Mouse (Mus musculus): Measurements from ENCODE around the gene Oxgr1. TPM values are rescaled to one million over a fixed set of nuclear protein-coding genes. Genes with fewer than 3 reads are reported as not detected.
A peak's percentile ranks its signal among the peaks of the same experiment; 100 is the strongest.
"Not testable (repeated sequence)": the region's sequence is repeated elsewhere in the genome, so short reads cannot be mapped to it uniquely, and the experiment has no call there.

The Oxgr1 gene
- polyA plus RNA-seq, 1 experiment from 2014 or later, result not detected

- H3K36me3 ChIP-seq, result no peaks in the 10 kb centered on the region
- no peak overlapping the region for H3K4me3 ChIP-seq (replicated peaks)
- WGBS, result 63% methylated on average over 11 of the region's 11 CpGs
- H3K9me3 ChIP-seq, result no peaks in the 10 kb centered on the region
- ATAC-seq (ENCODE audit: insufficient read depth, low FRiP score, low read depth), result no peak
- H3K9ac ChIP-seq, result no peak overlapping the region
- no peaks in the 10 kb centered on the region for H3K27me3 ChIP-seq (replicated peaks)
- H3K4me1 ChIP-seq, result no peaks in the 10 kb centered on the region
- H3K4me2 ChIP-seq, result no peak overlapping the region
- no peak overlapping the region for H3K27ac ChIP-seq
Measured at GRCm38 (mm10) chr14:120009969-120010872, 32.0 kb downstream of the Oxgr1 start.

GRCm38 (mm10) chr14:120005153-120005552, 37.1 kb downstream of the Oxgr1 start:
- no peaks in the 10 kb centered on the region for H3K36me3 ChIP-seq
- no peak overlapping the region for H3K27ac ChIP-seq
- no peaks in the 10 kb centered on the region for H3K27me3 ChIP-seq (replicated peaks)
- no peaks in the 10 kb centered on the region for H3K4me1 ChIP-seq
- ATAC-seq (ENCODE audit: insufficient read depth, low FRiP score, low read depth), result no peak
- WGBS, result 16% methylated on average over 1 of the region's 1 CpGs
- H3K4me2 ChIP-seq, result no peak overlapping the region
- H3K9me3 ChIP-seq, result no peaks in the 10 kb centered on the region
- H3K4me3 ChIP-seq (replicated peaks), result no peak overlapping the region
- no peak overlapping the region for H3K9ac ChIP-seq

- Histone ChIP-seq H3K4me2 (no peak overlapping the region), H3K9me3 (no peaks in the 10 kb centered on the region), H3K9ac (no peak overlapping the region), H3K27me3 (replicated peaks) (no peaks in the 10 kb centered on the region), H3K36me3 (no peaks in the 10 kb centered on the region), H3K27ac (no peak overlapping the region), H3K4me3 (replicated peaks) (no peak overlapping the region), H3K4me1 (no peaks in the 10 kb centered on the region)
- no peak for ATAC-seq (ENCODE audit: insufficient read depth, low FRiP score, low read depth)
- WGBS, result 88% methylated on average over 7 of the region's 7 CpGs
Measured at GRCm38 (mm10) chr14:120003661-120004060, 38.6 kb downstream of the Oxgr1 start.

- H3K27me3 ChIP-seq (replicated peaks), result no peaks in the 10 kb centered on the region
- H3K27ac ChIP-seq, result no peak overlapping the region
- WGBS, result 72% methylated on average over 4 of the region's 4 CpGs
- no peak overlapping the region for H3K4me3 ChIP-seq (replicated peaks)
- no peaks in the 10 kb centered on the region for H3K4me1 ChIP-seq
- H3K9ac ChIP-seq, result no peak overlapping the region
- H3K4me2 ChIP-seq, result no peak overlapping the region
- no peaks in the 10 kb centered on the region for H3K9me3 ChIP-seq
- H3K36me3 ChIP-seq, result no peaks in the 10 kb centered on the region
- ATAC-seq (ENCODE audit: insufficient read depth, low FRiP score, low read depth), result no peak
Measured at GRCm38 (mm10) chr14:120002673-120003072, 39.6 kb downstream of the Oxgr1 start.

DNA sequence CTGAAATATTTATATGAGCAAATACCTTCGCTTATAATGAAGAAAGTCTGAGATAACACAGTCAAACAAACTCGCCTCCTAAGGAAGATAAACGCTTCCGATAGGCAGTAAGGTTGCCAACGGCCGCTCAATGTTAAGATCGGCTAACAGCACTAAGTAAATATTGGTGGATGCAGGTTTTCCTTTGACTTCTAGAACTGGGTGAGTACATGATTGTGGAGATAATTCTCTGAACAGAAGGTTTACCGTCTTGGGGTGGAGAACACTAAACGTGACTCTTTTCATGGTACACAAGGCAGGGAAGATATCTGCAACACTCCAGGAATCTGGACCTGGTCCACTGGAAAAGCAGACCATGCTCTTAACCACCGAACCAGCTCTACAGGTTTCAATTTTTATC, 52.6 kb downstream of the Oxgr1 start:
- Histone ChIP-seq H3K27me3 (replicated peaks) (no peaks in the 10 kb centered on the region), H3K4me2 (0 out of 2 replicates have a peak overlapping the region, but pooled peaks have one; percentile 9), H3K4me3 (replicated peaks) (no peak overlapping the region), H3K9ac (no peak overlapping the region), H3K27ac (peak overlapping the region; percentile 44; the same call in 1 of the 2 replicates), H3K9me3 (no peaks in the 10 kb centered on the region), H3K4me1 (no peaks in the 10 kb centered on the region), H3K36me3 (no peaks in the 10 kb centered on the region)
- peak; percentile 58 for ATAC-seq (ENCODE audit: insufficient read depth, low FRiP score, low read depth)
- WGBS, result 29% methylated on average over 10 of the region's 10 CpGs

GRCm38 (mm10) chr14:119988937-119989645, 53.1 kb downstream of the Oxgr1 start:
- H3K9ac ChIP-seq, result no peak overlapping the region
- H3K4me3 ChIP-seq (replicated peaks), result no peak overlapping the region
- no peaks in the 10 kb centered on the region for H3K27me3 ChIP-seq (replicated peaks)
- no peaks in the 10 kb centered on the region for H3K36me3 ChIP-seq
- peak overlapping the region; percentile 44; the same call in 1 of the 2 replicates for H3K27ac ChIP-seq
- peak; percentile 63 for ATAC-seq (ENCODE audit: insufficient read depth, low FRiP score, low read depth)
- H3K4me2 ChIP-seq, result 0 out of 2 replicates have a peak overlapping the region, but pooled peaks have one; percentile 9
- no peaks in the 10 kb centered on the region for H3K4me1 ChIP-seq
- 33% methylated on average over 7 of the region's 7 CpGs for WGBS
- no peaks in the 10 kb centered on the region for H3K9me3 ChIP-seq

DNA sequence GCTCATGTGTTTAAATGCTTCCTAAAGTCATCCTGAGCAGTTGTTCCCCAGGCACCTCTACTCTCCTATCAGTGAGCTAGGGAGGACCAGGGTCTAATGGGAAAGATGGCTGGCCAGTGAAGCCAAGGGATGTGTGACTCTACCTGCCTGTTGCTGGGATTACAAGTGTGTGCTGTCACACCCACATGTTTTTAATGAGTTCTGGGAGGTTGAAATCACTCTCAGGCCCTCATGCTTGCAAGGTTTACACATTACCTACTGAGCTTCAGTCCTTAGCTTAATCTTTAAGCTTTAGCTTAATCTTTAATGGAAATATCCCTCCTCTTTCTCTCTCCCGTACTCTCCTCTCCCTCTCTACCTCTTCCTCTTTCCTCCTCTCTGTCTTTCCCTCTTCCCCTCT, 55.0 kb downstream of the Oxgr1 start:
- Histone ChIP-seq H3K4me1 (no peaks in the 10 kb centered on the region), H3K4me2 (no peak overlapping the region), H3K4me3 (replicated peaks) (no peak overlapping the region), H3K27me3 (replicated peaks) (no peaks in the 10 kb centered on the region), H3K27ac (no peak overlapping the region), H3K36me3 (no peaks in the 10 kb centered on the region), H3K9ac (no peak overlapping the region), H3K9me3 (no peaks in the 10 kb centered on the region)
- 64% methylated on average over 1 of the region's 1 CpGs for WGBS
- no peak for ATAC-seq (ENCODE audit: insufficient read depth, low FRiP score, low read depth)

- Histone ChIP-seq H3K4me1 (no peaks in the 10 kb centered on the region), H3K4me3 (replicated peaks) (no peak overlapping the region), H3K36me3 (no peaks in the 10 kb centered on the region), H3K4me2 (no peak overlapping the region), H3K9me3 (no peaks in the 10 kb centered on the region), H3K9ac (no peak overlapping the region), H3K27ac (no peak overlapping the region), H3K27me3 (replicated peaks) (no peaks in the 10 kb centered on the region)
- 72% methylated on average over 6 of the region's 6 CpGs for WGBS
- no peak for ATAC-seq (ENCODE audit: insufficient read depth, low FRiP score, low read depth)
Measured at GRCm38 (mm10) chr14:119986778-119987177, 55.5 kb downstream of the Oxgr1 start.

DNA sequence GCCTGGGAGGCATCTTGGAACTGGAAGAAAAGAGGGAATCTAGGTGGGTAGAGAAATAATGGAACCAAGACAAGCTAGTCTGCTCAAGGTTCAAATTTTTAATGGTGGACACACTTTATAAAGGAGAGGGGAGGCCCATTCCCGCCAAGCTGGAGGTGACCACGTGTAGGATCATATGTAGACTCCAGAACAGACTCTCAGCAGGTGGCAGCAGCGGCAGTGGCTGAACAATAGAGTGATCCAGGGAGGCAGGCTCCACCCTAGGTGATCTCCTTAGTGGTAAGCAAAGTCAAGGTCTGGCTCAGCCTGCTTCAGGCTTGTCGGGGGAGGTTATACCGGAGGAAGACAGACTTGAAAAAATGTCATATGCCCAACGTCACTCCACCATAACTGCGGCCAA, 55.9 kb downstream of the Oxgr1 start:
- not testable (repeated sequence) for H3K4me1 ChIP-seq; H3K4me2 ChIP-seq; H3K4me3 ChIP-seq (replicated peaks); H3K36me3 ChIP-seq; H3K27me3 ChIP-seq (replicated peaks); H3K27ac ChIP-seq; H3K9ac ChIP-seq; H3K9me3 ChIP-seq; ATAC-seq (ENCODE audit: insufficient read depth, low FRiP score, low read depth)
- WGBS, result 83% methylated on average over 7 of the region's 7 CpGs

DNA sequence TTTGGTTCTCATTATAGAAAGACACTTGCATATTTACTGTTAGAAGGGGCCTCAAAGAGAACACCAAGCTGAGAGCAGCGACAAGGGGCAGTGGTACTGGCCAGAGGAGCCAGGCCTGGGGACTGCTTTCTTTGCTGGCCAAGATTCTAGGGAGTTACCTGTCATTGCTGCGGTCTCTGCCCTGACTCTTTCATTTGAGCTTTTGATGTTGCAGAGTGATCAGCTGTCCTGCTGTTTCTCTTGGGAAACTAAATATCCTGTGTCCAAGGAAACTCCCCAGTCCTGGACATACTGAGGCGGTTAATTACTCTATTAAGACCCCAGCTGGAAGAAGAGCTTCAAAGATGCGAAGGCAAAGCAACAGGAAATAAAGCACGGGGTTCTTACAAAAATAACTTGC, 60.9 kb downstream of the Oxgr1 start:
- no peak for ATAC-seq (ENCODE audit: insufficient read depth, low FRiP score, low read depth)
- H3K4me1 ChIP-seq, result no peaks in the 10 kb centered on the region
- H3K36me3 ChIP-seq, result no peaks in the 10 kb centered on the region
- 72% methylated on average over 5 of the region's 5 CpGs for WGBS
- no peak overlapping the region for H3K9ac ChIP-seq
- no peak overlapping the region for H3K4me2 ChIP-seq
- no peak overlapping the region for H3K4me3 ChIP-seq (replicated peaks)
- H3K27ac ChIP-seq, result no peak overlapping the region
- H3K9me3 ChIP-seq, result no peaks in the 10 kb centered on the region
- no peaks in the 10 kb centered on the region for H3K27me3 ChIP-seq (replicated peaks)

DNA sequence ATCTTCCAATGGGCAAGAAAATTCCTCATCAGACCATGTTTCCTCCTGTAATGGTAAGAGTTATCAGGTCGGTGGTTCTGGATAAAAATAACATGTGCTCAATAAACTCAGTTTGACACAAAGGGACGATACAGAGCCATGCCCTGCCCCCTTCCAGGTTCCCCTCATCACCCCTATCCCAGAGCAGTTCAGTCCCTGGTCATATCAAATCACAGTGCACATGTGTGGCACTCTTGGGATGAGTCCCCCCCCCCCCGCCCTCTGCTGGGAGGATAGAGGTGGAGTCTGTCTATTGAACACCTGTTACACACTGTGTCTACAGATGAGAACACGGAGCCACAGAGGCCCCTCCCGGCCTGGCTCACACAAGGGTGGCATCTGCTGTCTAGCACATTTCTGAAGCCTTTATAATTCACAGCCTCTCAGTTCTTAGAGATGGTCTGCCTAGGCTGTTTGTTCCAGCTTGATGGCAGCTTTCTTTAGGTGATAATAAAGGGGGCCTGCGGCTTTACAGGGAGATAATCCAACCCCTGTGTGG, 61.5 kb downstream of the Oxgr1 start:
- Histone ChIP-seq H3K4me3 (replicated peaks) (no peak overlapping the region), H3K9ac (no peak overlapping the region), H3K27ac (no peak overlapping the region), H3K4me1 (no peaks in the 10 kb centered on the region), H3K9me3 (no peaks in the 10 kb centered on the region), H3K27me3 (replicated peaks) (no peaks in the 10 kb centered on the region), H3K36me3 (no peaks in the 10 kb centered on the region), H3K4me2 (no peak overlapping the region)
- ATAC-seq (ENCODE audit: insufficient read depth, low FRiP score, low read depth), result no peak
- 74% methylated on average over 6 of the region's 6 CpGs for WGBS
